Mouse (Mus musculus) R1 (cell line): ENCODE data around the gene Pla2r1.

ENCODE experiments used
- DNase-seq: peaks from one replicate; pipeline ENCODE4 v3.0.0-alpha.2; 2018; ENCODE audit warnings: low read depth, low spot score

Gene Pla2r1

DNA sequence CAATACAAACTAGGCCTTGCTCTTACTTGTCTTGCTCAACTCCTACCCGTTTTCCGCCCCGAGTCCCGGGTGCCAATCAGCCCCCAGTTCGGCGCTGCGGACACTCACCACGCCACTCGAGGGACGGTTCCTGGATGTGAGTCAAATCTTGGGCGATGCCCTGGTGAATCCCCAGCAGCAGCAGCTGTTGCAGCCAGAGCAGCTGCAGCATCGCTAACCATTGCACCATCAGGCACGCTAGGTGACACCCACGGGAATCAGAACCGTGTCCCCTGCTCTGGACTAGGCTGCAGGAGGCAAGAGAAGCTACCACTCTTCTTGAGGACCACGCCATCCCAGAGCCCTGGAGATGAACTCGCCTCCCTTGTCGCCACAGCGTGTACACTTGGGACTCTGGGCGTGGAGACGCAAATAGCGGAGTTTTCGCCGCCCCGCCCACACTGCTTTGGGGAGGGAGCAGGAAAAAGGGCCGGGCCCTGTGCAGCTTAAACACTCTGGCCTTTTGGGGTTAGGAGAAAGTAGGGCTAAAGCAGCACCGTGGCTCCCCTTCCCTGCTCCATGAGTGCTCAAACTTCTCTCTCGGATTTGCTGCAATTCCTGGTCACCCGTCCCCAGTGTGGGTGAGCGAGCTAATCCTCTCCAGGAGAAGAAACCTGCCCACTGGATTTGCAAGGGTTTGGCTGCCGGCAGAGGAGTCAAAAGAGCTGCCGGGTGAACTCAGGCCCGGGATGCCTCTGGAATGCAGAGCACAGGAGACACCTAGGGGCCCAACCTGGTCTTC is at the start of gene Pla2r1:
Gene Pla2r1 (minus strand): TSS at position 407 of the 781 bp plus-strand sequence.
- DNase-seq = peak; percentile 83

DNA sequence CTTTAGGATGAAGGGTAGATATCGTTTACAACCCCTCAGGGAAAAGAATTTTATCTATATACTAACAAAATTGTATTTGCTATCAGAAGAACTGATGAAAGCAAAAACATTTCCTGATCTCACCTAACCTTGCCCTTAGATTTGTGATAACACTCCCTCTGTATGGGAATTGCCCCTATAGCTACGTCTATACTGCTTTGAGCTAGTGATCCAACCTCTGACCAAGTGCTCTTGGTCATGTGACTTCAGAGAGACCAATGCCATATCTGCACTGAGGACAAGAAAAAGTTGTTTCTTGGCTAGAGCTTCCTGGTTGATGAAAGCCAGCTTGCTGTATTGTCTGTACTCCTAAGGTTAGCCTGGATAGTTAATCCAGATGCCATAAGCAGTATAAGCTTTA is 48.2 kb upstream of the Pla2r1 start:
- no peak for DNase-seq

DNA sequence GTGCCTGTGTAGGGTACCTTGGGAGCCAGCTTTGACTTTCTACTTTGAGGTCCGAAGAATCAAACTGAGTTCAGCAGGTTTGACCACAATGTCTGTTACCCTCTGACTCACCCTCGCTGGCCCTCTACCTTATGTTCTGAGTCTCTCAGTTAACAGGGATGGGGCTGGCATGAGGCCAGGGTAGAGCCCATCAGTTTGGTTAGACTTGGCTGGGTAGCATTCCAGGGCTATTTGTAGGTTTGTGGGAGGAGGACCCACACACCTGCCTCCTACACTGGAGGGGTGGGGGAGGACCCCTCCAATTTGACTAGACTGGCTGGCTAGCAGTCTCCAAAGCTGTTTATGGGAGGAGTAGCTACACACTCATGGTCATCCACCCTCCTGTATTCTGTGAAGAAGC is 47.8 kb upstream of the Pla2r1 start:
- no peak for DNase-seq

DNA sequence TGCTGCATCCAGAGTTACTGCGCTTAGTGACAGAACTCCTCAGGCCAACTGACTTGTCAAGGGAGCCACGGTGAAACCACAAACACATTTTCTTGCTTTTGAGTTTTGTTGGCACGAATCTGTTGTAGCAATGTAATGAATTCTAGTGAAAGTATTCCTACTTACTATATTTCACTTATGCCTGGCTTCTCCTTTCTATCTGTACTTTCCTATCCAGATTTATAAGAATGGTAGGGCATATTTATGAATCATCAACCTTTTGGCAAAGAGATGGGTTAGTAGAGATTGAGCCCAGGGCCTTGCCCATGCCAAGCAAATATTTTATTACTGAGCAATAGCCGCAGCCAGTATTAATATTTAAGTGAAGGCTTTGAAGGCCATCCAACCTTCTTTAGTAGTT is 30.3 kb upstream of the Pla2r1 start:
- DNase-seq = no peak

DNA sequence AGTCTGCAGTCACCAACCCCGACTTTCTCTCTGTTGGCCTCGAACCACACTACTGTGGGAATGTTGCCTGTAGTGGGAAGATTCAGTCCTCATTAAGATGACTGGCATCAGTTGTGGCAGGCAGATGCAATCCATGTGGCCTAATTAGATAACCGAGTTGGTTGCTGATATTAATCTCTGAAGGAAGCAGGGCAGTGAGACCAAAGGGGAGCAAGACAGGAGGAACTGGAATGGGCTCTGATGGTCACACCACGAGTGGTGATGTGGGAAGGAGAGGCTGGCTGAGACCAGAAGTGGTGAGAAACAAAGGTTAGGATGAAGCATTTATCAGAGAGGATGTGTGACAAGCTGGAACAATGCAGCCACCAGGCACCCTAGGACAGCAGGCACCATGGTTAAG is 1.5 kb upstream of the Pla2r1 start:
- DNase-seq = no peak

DNA sequence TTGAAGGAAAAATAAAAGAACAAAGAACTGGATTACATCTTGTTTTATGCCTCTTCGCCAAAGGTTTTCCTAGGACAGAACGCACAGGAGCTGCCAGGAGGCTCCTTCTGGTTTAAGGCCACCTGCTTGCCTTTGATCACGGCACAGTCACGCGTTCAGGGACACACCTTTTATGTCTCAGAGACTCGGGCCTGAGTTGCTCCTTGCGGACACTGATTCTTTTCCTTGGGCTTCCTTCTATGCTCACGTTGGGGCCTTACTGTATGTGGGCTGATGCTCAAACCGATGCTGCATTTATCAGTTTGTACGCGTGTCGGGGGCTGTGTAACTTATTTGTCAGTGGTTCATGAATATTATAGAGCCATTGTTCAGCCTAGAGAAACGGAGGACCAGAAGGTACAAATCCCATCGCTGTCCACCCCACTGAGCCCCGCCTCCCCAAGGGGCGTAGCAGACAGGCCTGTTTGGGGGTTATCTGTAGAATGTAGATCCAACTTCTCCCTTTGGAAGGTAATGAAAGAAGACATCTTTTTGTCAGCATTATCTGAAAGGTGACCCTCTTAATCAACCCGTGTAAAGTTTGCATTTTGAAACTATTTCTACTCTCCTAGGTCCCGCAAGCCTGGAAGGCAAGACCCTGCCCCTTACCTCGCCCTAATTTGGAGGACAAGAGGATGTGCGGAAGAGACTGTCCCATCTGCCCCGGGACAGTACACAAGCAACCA is 769 bp downstream of the Pla2r1 start:
- DNase-seq = no peak

DNA sequence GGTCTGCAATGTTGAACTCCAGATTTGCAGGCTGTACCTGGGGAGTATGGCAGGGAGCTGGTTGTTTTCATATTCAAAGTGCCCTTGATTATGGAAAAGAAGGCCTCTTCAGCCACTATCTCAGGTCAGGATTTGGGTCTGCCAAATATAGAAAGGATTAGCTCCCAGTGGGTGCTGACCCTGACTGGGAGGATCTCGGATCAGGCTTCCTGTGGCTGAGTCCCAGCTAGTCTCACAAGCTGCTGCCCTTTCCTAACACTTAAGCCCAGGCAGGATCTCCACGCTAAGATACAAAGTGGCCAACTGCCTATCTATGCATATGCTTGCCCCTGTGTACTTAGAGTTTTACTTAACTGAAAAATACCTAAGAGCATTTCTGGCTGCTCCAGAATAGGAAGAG is 1.4 kb downstream of the Pla2r1 start:
- no peak for DNase-seq

DNA sequence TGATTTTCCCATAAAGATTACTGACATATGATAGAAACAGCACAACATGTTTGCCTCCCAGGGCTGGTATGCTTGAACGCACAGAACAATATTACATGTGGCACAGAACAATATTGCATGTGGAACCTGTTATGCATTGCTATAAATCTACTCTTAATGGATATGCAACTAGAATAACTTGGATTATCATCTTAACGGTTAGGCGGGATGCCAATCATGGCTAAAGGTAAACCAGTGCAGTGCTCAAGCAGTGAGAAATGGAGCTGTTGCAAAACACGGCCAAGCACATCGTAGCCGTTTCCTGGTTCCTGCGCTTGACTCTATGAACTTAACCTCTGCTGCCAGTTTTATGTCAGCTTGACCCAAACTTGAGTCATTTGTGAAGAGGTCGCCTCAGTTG is 2.6 kb downstream of the Pla2r1 start:
- DNase-seq = no peak

DNA sequence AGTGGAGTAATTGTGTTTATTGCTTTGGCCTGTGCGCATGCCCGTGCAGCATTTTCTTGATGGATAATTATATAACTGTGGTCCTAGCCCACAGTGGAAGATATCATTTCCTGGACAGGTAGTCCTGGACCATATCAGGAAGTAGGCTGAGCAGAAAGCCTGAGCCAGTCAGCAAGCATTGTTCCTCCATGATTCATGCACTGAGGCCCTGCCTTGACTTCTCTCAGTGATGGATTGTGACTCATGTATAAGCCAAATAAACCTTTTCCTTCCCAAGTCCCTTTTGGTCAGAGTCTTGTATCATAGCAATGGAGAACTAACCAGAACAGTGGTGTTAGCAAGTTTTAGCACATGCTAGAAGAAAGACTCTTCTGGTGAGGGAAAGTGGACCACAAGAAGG is 3.3 kb downstream of the Pla2r1 start:
- no peak for DNase-seq

DNA sequence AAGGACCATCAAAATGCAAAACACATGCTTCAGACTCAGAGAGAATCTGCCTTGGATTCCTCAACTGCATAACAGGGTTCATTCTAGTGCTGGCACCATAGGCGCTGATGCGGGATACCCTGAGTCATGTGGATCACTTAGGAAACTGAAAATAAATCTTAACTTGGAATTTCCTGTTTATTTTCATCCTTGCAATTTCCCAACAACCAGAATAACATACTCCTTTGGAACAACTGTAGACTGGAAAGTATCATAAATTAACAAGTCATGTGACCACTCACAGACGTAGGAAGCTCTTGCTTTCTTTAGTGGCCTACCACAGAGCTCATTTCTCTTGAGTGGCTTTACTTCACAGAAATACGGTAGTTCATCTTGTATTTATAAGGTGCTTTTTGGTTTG is 7.0 kb downstream of the Pla2r1 start:
- no peak for DNase-seq

DNA sequence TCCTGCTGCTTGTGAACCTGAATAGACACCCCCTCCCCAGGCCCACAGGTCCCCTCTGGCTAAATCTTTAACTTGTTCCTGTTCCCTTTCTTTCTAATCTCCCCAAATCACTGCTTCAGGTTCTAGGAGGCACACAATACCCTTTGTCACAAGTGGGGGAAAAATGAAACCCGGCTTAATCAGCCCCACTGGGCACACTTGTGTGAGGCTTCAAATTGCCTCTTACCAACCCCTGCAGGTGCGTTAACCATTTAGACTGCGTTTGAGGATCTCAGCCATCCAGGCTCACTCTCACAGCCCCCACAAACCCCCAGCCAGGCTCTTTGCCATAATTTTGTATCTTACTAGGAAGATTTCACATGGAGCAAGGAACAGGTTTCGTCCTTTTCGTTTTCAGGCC is 9.1 kb downstream of the Pla2r1 start:
- no peak for DNase-seq

DNA sequence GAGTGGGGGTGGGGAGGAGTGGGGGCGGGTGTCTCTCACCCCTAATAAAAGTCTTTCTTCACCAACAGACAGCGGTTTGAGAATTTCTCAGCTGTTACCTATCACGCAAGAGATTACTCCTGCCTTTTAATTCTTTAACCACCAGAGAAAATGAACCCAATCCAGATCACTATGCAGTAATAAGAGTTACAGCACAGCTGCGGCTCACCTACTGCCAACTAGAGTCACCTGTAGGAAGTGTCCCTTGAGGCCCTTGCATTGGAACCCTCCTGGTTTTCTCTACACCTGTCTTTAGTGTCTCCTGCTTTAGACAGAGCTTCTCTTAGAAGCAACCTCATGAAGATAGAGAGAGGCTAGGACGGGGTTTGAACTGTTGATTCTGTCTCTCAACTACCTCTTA is 11.4 kb downstream of the Pla2r1 start:
- no peak for DNase-seq

DNA sequence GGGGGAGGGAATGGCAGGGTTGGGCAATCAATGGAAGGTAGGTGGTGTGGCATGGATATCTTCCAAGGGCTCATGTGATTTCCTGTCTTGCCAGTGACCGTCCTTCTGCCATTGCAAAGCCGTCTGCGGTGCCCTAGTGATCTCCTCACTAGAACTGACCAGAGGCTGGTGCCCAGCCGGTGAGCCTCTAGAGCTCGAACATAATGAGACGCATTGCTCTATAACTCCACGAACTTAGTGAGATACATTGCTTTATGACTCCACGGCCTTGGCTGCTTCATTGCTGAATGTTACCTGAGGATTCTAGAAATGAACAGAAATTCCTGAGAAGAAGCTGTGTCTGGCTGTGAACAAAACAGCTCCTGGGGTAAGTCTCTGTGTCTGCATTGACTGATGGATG is 12.8 kb downstream of the Pla2r1 start:
- no peak for DNase-seq

DNA sequence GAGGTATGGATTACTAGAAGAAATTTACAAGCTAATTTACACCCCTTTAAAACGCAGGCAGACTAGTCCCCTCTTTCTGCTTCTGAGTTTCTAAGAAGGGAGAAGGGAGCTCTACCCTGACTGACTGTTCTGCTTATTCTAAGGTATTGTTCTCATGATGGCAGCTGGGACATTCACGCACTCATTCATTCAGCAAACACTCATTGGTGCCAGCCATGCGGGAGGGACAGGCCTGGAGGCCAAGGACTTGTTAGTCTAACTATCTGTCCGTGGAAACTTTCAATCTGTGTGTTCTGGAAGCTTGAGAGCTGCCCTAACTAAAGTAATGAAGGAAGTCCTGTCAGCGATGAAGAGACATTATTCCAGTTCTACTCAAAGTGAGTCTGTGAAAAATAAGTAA is 14.4 kb downstream of the Pla2r1 start:
- no peak for DNase-seq

DNA sequence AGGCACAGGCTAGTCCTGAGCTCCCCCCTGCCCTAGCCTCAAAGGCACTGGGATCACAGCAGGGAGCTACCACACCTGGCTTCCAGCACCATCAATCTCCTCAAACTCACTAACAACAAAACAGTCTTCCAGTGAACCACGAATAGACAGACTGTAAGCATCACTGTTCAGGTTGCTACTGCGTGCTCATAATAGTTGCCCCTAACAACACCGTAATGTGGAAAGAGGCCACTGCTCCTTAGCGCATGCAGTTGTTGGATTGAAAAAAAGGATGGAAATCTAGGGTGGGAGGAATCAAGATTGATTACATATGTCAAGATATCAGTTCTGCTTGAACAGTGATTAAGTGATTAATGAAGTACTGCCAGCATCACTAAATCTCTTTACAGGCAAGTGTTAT is 14.8 kb downstream of the Pla2r1 start:
- no peak for DNase-seq

DNA sequence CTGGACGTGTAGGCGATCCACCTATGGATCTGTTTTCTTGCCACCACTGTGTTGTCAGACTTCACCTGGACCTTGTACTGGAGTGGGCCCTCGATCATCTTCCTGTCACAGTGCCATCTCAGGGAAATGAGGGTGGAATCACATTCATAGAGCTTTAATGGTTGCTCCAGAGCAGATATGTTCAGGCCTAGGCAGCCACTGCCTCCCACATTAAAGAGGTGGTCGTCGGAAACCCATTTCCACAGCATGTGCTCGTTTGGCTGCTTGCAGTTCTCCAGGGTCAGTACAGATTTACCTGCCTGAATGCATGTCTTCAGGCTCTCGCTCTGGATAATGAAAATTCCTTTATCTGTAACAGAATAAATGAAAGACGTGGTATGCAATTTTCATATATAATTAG is 18.4 kb downstream of the Pla2r1 start:
- no peak for DNase-seq

DNA sequence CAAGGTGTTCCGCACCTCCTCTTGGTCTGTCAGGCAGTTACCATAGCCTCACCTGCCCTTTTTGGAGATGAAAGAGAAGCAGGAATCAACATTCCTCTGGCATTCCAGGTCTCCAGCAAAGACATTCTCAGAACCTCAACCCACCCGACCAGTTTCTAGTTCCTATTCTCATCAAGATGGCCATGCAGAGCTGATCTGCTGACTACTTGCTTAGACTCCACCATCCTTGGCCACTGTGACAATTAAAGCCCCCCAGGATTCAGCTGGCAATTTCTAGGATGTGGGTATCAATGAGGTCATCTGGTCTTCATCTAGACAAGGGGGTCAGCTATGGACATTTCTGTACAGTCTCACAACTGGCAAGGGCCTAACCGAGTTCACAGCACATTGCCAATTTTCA is 20.1 kb downstream of the Pla2r1 start:
- no peak for DNase-seq

DNA sequence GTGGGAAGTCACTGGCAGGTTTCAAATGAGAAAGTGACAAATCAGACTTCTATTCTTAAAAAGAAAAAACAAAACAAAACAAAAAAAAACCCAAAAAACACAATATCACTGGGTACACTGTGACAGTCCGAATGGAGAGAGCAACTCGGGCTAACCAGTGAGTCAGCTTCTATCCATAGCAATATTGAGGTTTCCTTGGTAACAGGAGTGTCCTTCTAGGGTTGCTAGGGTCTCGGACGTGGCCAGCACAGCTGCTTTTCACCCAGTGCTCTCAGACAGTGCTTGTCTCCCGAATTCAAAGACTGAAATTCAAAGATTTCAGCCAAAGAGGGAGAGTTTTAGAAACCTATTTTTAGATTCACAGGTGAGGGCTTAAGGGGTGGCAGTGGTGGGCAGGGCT is 20.6 kb downstream of the Pla2r1 start:
- no peak for DNase-seq

DNA sequence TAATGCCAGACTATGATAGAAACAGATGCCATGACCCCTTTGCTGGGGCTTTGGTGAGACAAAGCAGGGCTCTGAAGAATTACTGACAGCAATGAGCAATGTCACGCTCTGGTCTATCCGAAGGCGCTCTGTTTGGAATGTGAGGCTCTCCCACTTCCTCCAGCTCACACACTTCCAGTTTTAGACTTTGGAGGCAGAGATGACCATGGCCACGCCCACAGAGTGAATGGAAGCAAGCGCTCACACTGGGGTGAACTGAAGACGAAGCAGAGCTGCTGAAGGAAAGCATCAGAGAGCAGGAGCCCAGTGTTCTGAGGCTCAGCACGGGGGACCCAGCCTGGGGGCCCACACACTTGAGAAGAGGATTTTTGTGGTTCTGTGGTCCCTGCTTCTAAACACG is 37.3 kb downstream of the Pla2r1 start:
- DNase-seq = no peak

DNA sequence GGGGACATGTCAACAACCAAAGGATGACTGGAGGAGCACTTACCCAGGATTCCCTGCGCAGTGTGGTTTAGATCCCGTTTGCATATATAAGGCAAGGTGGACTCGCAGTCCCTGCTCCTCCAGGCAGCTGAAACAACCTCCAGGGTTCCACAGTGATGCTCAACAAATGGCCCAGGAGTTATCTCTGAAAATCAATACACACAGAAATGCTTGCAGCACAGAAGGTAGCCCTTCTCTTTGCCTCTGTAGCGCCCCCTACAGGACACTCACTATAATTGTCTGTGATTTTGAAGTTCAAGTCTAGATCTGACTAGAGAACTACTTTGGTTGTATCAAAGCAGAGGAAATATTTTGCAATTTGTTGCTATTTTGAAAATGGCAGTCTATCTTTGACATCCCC is 38.2 kb downstream of the Pla2r1 start:
- DNase-seq = no peak

DNA sequence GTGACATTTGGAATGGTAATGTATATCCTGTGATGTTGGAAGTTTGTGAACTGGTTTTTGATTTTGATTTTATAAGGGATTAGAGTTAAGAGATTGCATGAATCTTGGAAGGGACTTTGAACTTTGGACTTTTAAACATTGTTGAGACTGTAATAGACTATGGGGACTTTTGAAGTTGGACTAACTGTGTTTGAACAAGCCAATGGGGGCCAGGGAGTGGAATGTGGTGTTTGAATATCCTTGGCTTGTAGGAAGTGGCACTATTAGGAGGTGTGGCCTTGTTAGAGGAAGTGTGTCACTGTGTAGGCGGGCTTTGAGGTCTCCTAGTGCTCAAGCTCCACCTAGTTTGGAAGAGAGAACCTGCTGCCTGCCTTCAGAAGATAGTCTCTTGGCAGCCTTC is 42.4 kb downstream of the Pla2r1 start:
- DNase-seq = no peak

DNA sequence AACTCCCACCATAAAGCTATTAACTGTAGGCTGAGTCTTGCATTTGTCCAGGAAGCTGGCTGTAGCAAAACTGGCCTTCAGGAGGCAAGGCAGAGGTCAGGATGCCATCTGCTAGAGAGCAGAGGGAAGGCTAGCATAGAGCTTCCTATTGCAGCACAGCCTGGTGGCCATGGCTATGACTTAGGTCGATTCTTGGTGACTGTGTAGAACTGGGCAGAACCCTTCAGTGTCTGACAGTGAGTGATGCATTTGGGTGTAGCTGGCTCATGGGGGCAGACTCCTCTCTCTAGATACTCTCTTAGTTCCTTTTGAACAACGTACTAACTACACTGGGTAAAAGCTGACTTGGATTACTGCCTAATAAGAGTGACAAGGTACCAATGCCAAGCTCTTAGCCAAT is 48.0 kb downstream of the Pla2r1 start:
- DNase-seq = no peak

DNA sequence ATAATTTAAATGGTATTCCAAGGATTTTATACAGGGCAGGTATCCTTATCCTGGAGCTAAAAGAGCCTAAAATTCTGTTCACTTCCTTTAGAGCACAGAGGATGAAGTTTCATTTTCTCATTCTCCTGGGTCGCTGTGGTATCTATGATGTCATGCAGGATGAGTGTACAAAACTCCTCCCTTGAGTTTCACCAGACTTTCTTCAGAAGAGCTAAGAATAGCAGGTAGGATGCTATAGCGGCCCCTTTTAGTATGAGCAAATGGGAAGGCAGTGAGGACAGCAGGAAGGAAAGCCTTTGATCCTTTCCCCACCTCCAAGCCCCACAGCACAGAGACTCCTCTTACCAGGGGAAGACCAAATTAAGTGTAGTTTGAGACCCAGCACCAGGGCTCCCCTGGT is 48.4 kb downstream of the Pla2r1 start:
- no peak for DNase-seq
